Mouse (Mus musculus) neural tube, embryonic 11.5 days (tissue): ENCODE results near the gene Leo1. TPM values are rescaled to one million over a fixed set of nuclear protein-coding genes. Genes with fewer than 3 reads are reported as not detected.
"Not testable (repeated sequence)": the region's sequence is repeated elsewhere in the genome, so short reads cannot be mapped to it uniquely, and the experiment has no call there.

ENCODE experiments used
- ATAC-seq: fragments of 200-750 bp; cut with Nextera tagmentation; 2 replicates; pipeline ENCODE4 v1.8.0; 2017; ENCODE audit warnings: moderate number of reproducible peaks, mild to moderate bottlenecking, moderate TSS enrichment, moderate library complexity; ENCODE audit not compliant: insufficient read depth, low FRiP score, low TSS enrichment
- DNase-seq: peaks from one replicate; pipeline ENCODE4 v3.0.0-alpha.2; 2015; ENCODE audit warnings: low spot score
- H3K27ac ChIP-seq: fragments of 300-500 bp; sonication (generic); 2 replicates; pipeline ENCODE4 v1.5.1; 2014; ENCODE audit warnings: low read depth, mild to moderate bottlenecking, low read length
- H3K27me3 ChIP-seq: fragments of 300-500 bp; sonication (generic); 2 replicates; pipeline ENCODE4 v1.6.1; 2014; ENCODE audit warnings: mild to moderate bottlenecking, low read length, mixed read lengths; ENCODE audit not compliant: control insufficient read depth, insufficient read depth
- H3K36me3 ChIP-seq: fragments of 300-500 bp; sonication (generic); 2 replicates; pipeline ENCODE4 v1.6.1; 2014; ENCODE audit warnings: mild to moderate bottlenecking, low read length, moderate library complexity, mixed read lengths; ENCODE audit not compliant: control insufficient read depth, insufficient read depth
- H3K4me1 ChIP-seq: fragments of 300-500 bp; sonication (generic); 2 replicates; pipeline ENCODE4 v1.6.1; 2014; ENCODE audit warnings: low read length, mixed read lengths; ENCODE audit not compliant: control insufficient read depth, insufficient read depth
- H3K4me2 ChIP-seq: fragments of 300-500 bp; sonication (generic); 2 replicates; pipeline ENCODE4 v1.6.1; 2014; ENCODE audit warnings: low read depth, mild to moderate bottlenecking, moderate library complexity
- H3K4me3 ChIP-seq: fragments of 300-500 bp; sonication (generic); 2 replicates; pipeline ENCODE4 v1.5.1; 2014; ENCODE audit warnings: low read depth, low read length
- H3K9ac ChIP-seq: fragments of 300-500 bp; sonication (generic); 2 replicates; pipeline ENCODE4 v1.6.1; 2014; ENCODE audit warnings: mild to moderate bottlenecking, low read length
- H3K9me3 ChIP-seq: fragments of 300-500 bp; sonication (generic); 2 replicates; pipeline ENCODE4 v1.6.1; 2016; ENCODE audit warnings: low read length; ENCODE audit not compliant: control insufficient read depth
- WGBS: fragments of 180-500 bp; shearing (Covaris S2); extraction: QIAGEN DNeasy Blood & Tissue Kit; methylation state at CpG from one replicate; pipeline ENCODE4 v1.1.7; 2014; 5-methylcytosine and 5-hydroxymethylcytosine counted together
- polyA plus RNA-seq: library from polyadenylated mRNA; unstranded; fragments of >200 nt; fragmentation: Nextera tagmentation; extraction: Ambion mirVana; gene quantifications from 2 replicates; pipeline ENCODE4 v1.2.1, GENCODE M21; 2014

Leo1 gene
- polyA plus RNA-seq, 1 experiment from 2014 or later, result 50.9 TPM

GRCm38 (mm10) chr9:75444981-75445380 lies 3.7 kb downstream of the Leo1 start:
- no peak for DNase-seq
- Histone ChIP-seq H3K27me3 (no peaks in the 10 kb centered on the region), H3K27ac (no peak overlapping the region), H3K4me2 (no peak overlapping the region), H3K36me3 (peaks cover 13% of the 10 kb centered on the region), H3K4me3 (no peak overlapping the region), H3K9ac (no peak overlapping the region), H3K9me3 (no peaks in the 10 kb centered on the region), H3K4me1 (peaks cover 8% of the 10 kb centered on the region)
- ATAC-seq, result no peak
- WGBS, result 95% methylated on average over 15 of the region's 15 CpGs

- not testable (repeated sequence) for H3K9ac ChIP-seq, H3K4me3 ChIP-seq, H3K9me3 ChIP-seq, H3K4me1 ChIP-seq, H3K4me2 ChIP-seq, H3K27ac ChIP-seq, H3K27me3 ChIP-seq, DNase-seq, ATAC-seq
- peaks cover 17% of the 10 kb centered on the region for H3K36me3 ChIP-seq
- WGBS, result 90% methylated on average over 10 of the region's 10 CpGs
Measured at GRCm38 (mm10) chr9:75446574-75446973, 5.2 kb downstream of the Leo1 start.

GRCm38 (mm10) chr9:75448021-75448420 lies 6.7 kb downstream of the Leo1 start:
- ATAC-seq (no peak), DNase-seq (no peak)
- Histone ChIP-seq H3K9ac (no peak overlapping the region), H3K9me3 (no peaks in the 10 kb centered on the region), H3K4me2 (no peak overlapping the region), H3K36me3 (peaks cover 21% of the 10 kb centered on the region), H3K4me3 (no peak overlapping the region), H3K4me1 (no peaks in the 10 kb centered on the region), H3K27ac (no peak overlapping the region), H3K27me3 (no peaks in the 10 kb centered on the region)
- WGBS, result 96% methylated on average over 3 of the region's 3 CpGs

- ATAC-seq (no peak), DNase-seq (no peak)
- H3K9me3 ChIP-seq, result no peaks in the 10 kb centered on the region
- H3K4me2 ChIP-seq, result no peak overlapping the region
- H3K36me3 ChIP-seq, result peaks cover 44% of the 10 kb centered on the region
- 94% methylated on average over 2 of the region's 2 CpGs for WGBS
- H3K27ac ChIP-seq, result no peak overlapping the region
- no peak overlapping the region for H3K4me3 ChIP-seq
- H3K4me1 ChIP-seq, result no peaks in the 10 kb centered on the region
- no peak overlapping the region for H3K9ac ChIP-seq
- no peaks in the 10 kb centered on the region for H3K27me3 ChIP-seq
Measured at GRCm38 (mm10) chr9:75453994-75454393, 12.7 kb downstream of the Leo1 start.

DNA sequence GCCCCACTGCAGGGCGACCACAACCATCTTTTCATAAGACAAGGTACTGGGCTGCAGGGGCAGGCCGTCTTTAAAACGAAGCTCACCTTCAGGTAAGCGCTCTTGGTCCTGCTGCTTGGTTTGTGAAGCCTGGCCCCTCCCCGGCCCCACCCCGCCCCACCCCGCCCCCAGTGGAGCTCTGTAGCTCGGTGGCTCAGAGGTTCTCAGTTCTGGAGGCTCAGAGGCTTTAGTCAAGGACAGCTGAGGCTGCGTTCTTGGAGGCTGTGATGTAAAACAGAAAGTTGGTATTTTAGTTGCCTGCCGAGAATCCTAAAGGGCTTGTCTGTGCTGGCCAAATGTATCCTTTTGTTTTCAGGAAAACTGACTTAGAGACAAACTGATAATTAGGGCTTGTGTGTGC lies 14.4 kb downstream of the Leo1 start:
- no peaks in the 10 kb centered on the region for H3K27me3 ChIP-seq
- H3K27ac ChIP-seq, result no peak overlapping the region
- H3K4me2 ChIP-seq, result no peak overlapping the region
- ATAC-seq, result no peak
- no peaks in the 10 kb centered on the region for H3K9me3 ChIP-seq
- peaks cover 47% of the 10 kb centered on the region for H3K36me3 ChIP-seq
- no peaks in the 10 kb centered on the region for H3K4me1 ChIP-seq
- no peak overlapping the region for H3K9ac ChIP-seq
- no peak overlapping the region for H3K4me3 ChIP-seq
- DNase-seq, result no peak
- WGBS, result 84% methylated on average over 10 of the region's 10 CpGs

DNA sequence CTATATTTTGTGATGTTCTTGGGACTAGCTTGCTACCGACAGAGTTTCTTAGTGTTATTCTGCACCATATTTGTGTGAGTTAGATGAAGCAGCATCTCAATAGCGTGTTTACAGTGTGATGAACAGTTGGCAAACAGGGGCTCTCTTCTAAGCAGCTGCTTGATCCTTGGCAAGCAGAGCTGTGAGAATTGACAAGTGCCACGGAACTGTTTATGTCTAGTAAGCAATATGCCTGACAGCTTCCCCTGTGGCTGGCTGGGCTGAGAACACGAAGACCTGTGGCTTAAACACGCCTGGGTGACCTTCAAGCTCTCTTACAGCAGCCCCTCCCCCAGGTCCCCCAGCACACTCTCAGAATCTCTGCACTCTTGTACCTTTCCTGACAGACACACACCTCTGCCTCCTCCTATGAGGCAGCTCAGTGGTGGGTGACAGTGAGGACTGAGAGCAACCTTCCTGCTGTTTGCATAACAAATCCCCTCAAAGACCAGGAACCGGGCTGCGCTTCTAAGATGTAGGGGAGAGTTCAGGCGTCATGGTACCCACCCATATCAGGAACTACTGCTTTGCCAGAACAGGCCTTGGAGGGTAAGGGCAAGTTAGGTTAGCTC lies 21.8 kb downstream of the Leo1 start:
- no peak overlapping the region for H3K4me3 ChIP-seq
- H3K36me3 ChIP-seq, result peaks cover 26% of the 10 kb centered on the region
- no peaks in the 10 kb centered on the region for H3K27me3 ChIP-seq
- H3K4me2 ChIP-seq, result no peak overlapping the region
- no peak overlapping the region for H3K9ac ChIP-seq
- DNase-seq, result no peak
- no peaks in the 10 kb centered on the region for H3K9me3 ChIP-seq
- H3K27ac ChIP-seq, result no peak overlapping the region
- 83% methylated on average over 8 of the region's 8 CpGs for WGBS
- ATAC-seq, result no peak
- no peaks in the 10 kb centered on the region for H3K4me1 ChIP-seq

GRCm38 (mm10) chr9:75465856-75466255 lies 24.5 kb downstream of the Leo1 start:
- Histone ChIP-seq H3K4me1 (no peaks in the 10 kb centered on the region), H3K4me3 (no peak overlapping the region), H3K4me2 (no peak overlapping the region), H3K27me3 (no peaks in the 10 kb centered on the region), H3K27ac (no peak overlapping the region), H3K9me3 (no peaks in the 10 kb centered on the region), H3K36me3 (peaks cover 13% of the 10 kb centered on the region), H3K9ac (no peak overlapping the region)
- WGBS, result 97% methylated on average over 9 of the region's 9 CpGs
- DNase-seq (no peak), ATAC-seq (no peak)

DNA sequence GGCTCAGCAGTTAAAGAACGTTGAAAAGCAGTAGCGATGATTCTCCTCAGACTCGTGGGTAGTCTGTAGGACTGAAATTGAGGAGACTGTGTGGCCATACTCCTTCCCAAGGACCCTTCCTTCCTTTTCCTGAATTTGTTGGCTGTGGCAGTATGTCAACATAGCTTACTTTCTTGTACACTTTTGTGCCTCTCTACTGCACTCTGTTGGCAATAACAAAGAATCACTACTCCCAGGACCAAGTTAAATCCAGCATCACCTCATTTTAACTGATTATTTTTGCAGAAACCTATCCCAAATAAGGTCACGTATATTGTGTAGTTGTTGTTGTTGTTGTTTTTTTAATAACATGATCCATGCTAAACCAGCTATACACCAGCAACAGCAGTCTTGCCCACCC lies 25.3 kb downstream of the Leo1 start:
- H3K4me3 ChIP-seq, result no peak overlapping the region
- no peak for ATAC-seq
- no peaks in the 10 kb centered on the region for H3K27me3 ChIP-seq
- H3K36me3 ChIP-seq, result peaks cover 8% of the 10 kb centered on the region
- H3K4me1 ChIP-seq, result no peaks in the 10 kb centered on the region
- DNase-seq, result no peak
- no peak overlapping the region for H3K27ac ChIP-seq
- no peaks in the 10 kb centered on the region for H3K9me3 ChIP-seq
- no peak overlapping the region for H3K4me2 ChIP-seq
- H3K9ac ChIP-seq, result no peak overlapping the region
- WGBS, result 93% methylated on average over 4 of the region's 4 CpGs

DNA sequence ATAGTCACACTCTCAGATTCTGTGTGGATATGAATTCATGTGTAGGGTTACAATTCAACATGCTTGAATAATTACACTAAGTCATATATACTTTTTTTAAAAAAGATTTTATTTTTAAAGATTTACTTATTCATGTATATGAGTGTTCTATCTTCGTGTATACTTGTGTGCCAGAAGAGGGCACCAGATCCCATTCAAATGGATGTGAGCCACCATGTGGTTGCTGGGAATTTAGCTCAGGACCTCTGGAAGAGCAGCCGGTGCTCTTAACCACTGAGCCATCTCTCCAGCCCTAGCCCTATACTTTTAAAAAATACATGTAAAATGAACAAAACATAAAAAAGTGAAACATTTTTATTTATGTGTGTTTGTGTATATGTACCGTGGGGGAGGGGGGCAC lies 26.3 kb downstream of the Leo1 start:
- Histone ChIP-seq H3K4me2 (no peak overlapping the region), H3K27me3 (no peaks in the 10 kb centered on the region), H3K9ac (no peak overlapping the region), H3K27ac (no peak overlapping the region), H3K4me3 (no peak overlapping the region), H3K9me3 (no peaks in the 10 kb centered on the region), H3K4me1 (no peaks in the 10 kb centered on the region), H3K36me3 (peaks cover 8% of the 10 kb centered on the region)
- 97% methylated on average over 3 of the region's 3 CpGs for WGBS
- DNase-seq (no peak), ATAC-seq (no peak)
